Comparison of ENCODE assay signal across 8 mouse cellular contexts in the genomic region with DNA sequence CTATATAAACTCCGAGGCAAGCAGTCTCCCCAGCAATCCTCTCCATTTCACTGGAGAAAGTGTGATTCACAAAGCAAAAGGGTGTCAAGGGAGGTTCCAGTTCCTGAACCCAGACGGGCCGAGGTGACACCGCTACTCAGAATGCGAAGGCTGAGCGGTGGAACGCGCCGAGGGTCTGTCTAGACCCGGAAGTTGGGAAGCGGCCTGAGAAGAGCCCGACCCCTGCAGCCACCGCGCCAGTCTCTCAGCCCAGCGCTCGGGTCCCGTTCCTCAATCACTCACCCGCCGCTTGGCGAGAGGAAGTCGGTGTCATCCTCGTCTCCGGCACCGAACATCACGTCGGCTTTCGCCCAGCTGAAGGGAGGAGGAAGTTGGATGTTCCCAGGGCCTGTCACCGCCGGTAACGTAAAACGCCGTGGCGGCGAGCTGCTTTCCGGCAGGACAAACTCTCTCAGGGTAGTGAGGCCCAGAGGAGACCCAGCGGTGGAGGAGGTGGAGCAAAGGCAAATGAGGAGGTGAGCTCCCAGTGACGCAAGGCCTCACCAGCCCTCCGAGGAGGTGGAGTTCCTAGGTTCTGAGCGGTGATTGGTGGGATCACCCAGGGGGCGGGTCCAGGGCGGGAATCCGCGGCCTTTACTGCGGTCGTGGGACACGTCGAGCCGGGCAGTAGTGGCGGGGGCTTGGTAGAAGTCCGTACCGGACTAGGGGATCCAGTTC. TPM values are rescaled to one million over a fixed set of nuclear protein-coding genes. Genes with fewer than 3 reads are reported as not detected.
A peak's percentile ranks its signal among the peaks of the same experiment; 100 is the strongest.
DNase-seq lines count a peak whose midpoint lies in the region; ATAC-seq and TF ChIP-seq lines count a peak whose summit lies in the region.

A gene (minus strand): TSS at position 461 of the 717 bp plus-strand sequence.
A gene (plus strand): TSS at position 640 of the 717 bp plus-strand sequence.

- peaks cover 6 to 8% of the 10 kb centered on the region in 2 experiments; a peak in 3 of 4 replicates for H3K4me1 ChIP-seq in MEL (ENCODE audit: control insufficient read depth in 1 of 2, insufficient read depth in 2 of 2, low read length in 2 of 2)
- no peaks in the 10 kb centered on the region for H3K4me1 ChIP-seq in cerebellum, adult 2 months (ENCODE audit: control insufficient read depth, insufficient read depth, low read length)
- H3K4me1 ChIP-seq in forebrain, postnatal 0 days (ENCODE audit: insufficient read depth) = peaks cover 13% of the 10 kb centered on the region; the same call in 1 of the 2 replicates
- peaks cover 19% of the 10 kb centered on the region for H3K4me1 ChIP-seq in lung, embryonic 15.5 days

- peak within 1 kb of the TSS; percentile 71 for H3K27ac ChIP-seq in MEL (ENCODE audit: control insufficient read depth, low read depth, low read length)
- H3K27ac ChIP-seq in cerebellum, adult 2 months (ENCODE audit: insufficient read depth, low read length) = peak within 1 kb of the TSS; percentile 23; the same call in 1 of the 2 replicates
- peak within 1 kb of the TSS; percentile 88 for H3K27ac ChIP-seq in forebrain, postnatal 0 days (ENCODE audit: low read depth, low read length)
- peak within 1 kb of the TSS; percentile 73 for H3K27ac ChIP-seq in lung, embryonic 15.5 days

- WGBS in cerebellum, adult 2 months = 0% methylated on average over 51 of the region's 51 CpGs
- under 1% methylated on average over 51 of the region's 51 CpGs for WGBS in forebrain, postnatal 0 days
- WGBS in lung, embryonic 15.5 days = 0% methylated on average over 51 of the region's 51 CpGs

- TF ChIP-seq RAD21 in MEL (IDR thresholded peaks at IDR 0.05; ENCODE audit: low read depth, low read length) = no peak

- ATAC-seq in forebrain, postnatal 0 days = peak; percentile 100
- ATAC-seq in lung, embryonic 15.5 days (ENCODE audit: borderline replicate concordance, extremely low read depth, low FRiP score, low TSS enrichment) = peak; percentile 100

- peak; percentile 88 to 90 for TF ChIP-seq POLR2A in MEL (IDR thresholded peaks at IDR 0.05; ENCODE audit: control insufficient read depth in 1 of 2, insufficient read depth in 1 of 2, low read depth in 1 of 2, low read length in 2 of 2, poor library complexity in 1 of 2)
- peak; percentile 61; the same call in 1 of the 2 replicates for TF ChIP-seq POLR2A in cerebellum, adult 2 months (IDR thresholded peaks at IDR 0.05; ENCODE audit: borderline replicate concordance, insufficient read depth, low read length)

- peak within 1 kb of the TSS; percentile 94 for H3K9ac ChIP-seq in MEL (ENCODE audit: control insufficient read depth, low read depth, low read length, poor library complexity, severe bottlenecking)
- H3K9ac ChIP-seq in forebrain, postnatal 0 days = peak within 1 kb of the TSS; percentile 77
- H3K9ac ChIP-seq in lung, embryonic 15.5 days = peak within 1 kb of the TSS; percentile 76

- DNase-seq in MEL (ENCODE audit: low read depth, low spot score) = peak; percentile 99
- DNase-seq in cerebellum, adult 2 months = peak; percentile 95 to 98
- DNase-seq in forebrain, postnatal 0 days = peak; percentile 97
- DNase-seq in heart, postnatal 4 days = peak; percentile 96
- peak; percentile 97 for DNase-seq in layer of hippocampus, adult 8-10 months (ENCODE audit: low spot score in 2 of 2)
- DNase-seq in ovary, adult 18-20 months (ENCODE audit: low spot score) = peak; percentile 97
- DNase-seq in thymus, postnatal 0 days (ENCODE audit: low spot score) = peak; percentile 98

- no peak for TF ChIP-seq CTCF in MEL (IDR thresholded peaks at IDR 0.05 in 2 of 3, conservative IDR thresholded peaks at IDR 0.05 in 1 of 3; ENCODE audit: control insufficient read depth in 1 of 3, insufficient read depth in 1 of 3, low read depth in 2 of 3, low read length in 3 of 3, poor library complexity in 1 of 3, severe bottlenecking in 1 of 3)
- TF ChIP-seq CTCF in cerebellum, adult 2 months (IDR thresholded peaks at IDR 0.05; ENCODE audit: borderline replicate concordance, insufficient read depth, low read depth, low read length) = no peak
- TF ChIP-seq CTCF in forebrain, postnatal 0 days (IDR thresholded peaks at IDR 0.05; ENCODE audit: low read depth) = no peak

- H3K79me2 ChIP-seq in MEL (ENCODE audit: control insufficient read depth, insufficient read depth, low read length, poor library complexity) = peaks cover 36% of the 10 kb centered on the region

- TF ChIP-seq EP300 in MEL (IDR thresholded peaks at IDR 0.05; ENCODE audit: low read depth in 1 of 2, low read length in 2 of 2) = no peak

- H3K4me3 ChIP-seq in MEL (ENCODE audit: control insufficient read depth in 1 of 2, insufficient read depth in 1 of 2, low read depth in 2 of 2, low read length in 2 of 2) = peak within 1 kb of the TSS; percentile 91 to 96
- H3K4me3 ChIP-seq in cerebellum, adult 2 months (replicated peaks; ENCODE audit: insufficient read depth, low read depth, low read length) = peak within 1 kb of the TSS; percentile 67
- H3K4me3 ChIP-seq in forebrain, postnatal 0 days (ENCODE audit: low read depth, low read length) = peak within 1 kb of the TSS; percentile 83
- H3K4me3 ChIP-seq in lung, embryonic 15.5 days = peak within 1 kb of the TSS; percentile 79

- no peaks in the 10 kb centered on the region for H3K9me3 ChIP-seq in MEL (replicated peaks; ENCODE audit: insufficient read depth, low read length)
- no peaks in the 10 kb centered on the region for H3K9me3 ChIP-seq in forebrain, postnatal 0 days (ENCODE audit: low read length)
- no peaks in the 10 kb centered on the region for H3K9me3 ChIP-seq in lung, embryonic 15.5 days

- no peaks in the 10 kb centered on the region for H3K27me3 ChIP-seq in MEL (ENCODE audit: control insufficient read depth in 1 of 2, insufficient read depth in 2 of 2, low read length in 2 of 2)
- no peaks in the 10 kb centered on the region for H3K27me3 ChIP-seq in cerebellum, adult 2 months (ENCODE audit: control insufficient read depth, insufficient read depth, low read length)
- no peaks in the 10 kb centered on the region for H3K27me3 ChIP-seq in forebrain, postnatal 0 days (ENCODE audit: insufficient read depth, low read length)
- no peaks in the 10 kb centered on the region for H3K27me3 ChIP-seq in lung, embryonic 15.5 days

- peak within 1 kb of the TSS; percentile 84 for H3K4me2 ChIP-seq in forebrain, postnatal 0 days (ENCODE audit: low read depth)
- H3K4me2 ChIP-seq in lung, embryonic 15.5 days = peak within 1 kb of the TSS; percentile 80

- H3K36me3 ChIP-seq in MEL (ENCODE audit: control insufficient read depth in 1 of 2, insufficient read depth in 2 of 2, low read length in 2 of 2) = peaks cover 0 to 29% of the 10 kb centered on the region in 2 experiments; a peak in 2 of 4 replicates
- H3K36me3 ChIP-seq in forebrain, postnatal 0 days (ENCODE audit: insufficient read depth) = no peaks in the 10 kb centered on the region
- no peaks in the 10 kb centered on the region for H3K36me3 ChIP-seq in lung, embryonic 15.5 days

TF ChIP-seq in MEL, 35 proteins besides CTCF, POLR2A, EP300 and RAD21 (continues in another document):
- TF ChIP-seq TCF12 (IDR thresholded peaks at IDR 0.05; ENCODE audit: low read depth, low read length) = no peak
- TF ChIP-seq GABPA (IDR thresholded peaks at IDR 0.05; ENCODE audit: low read depth, low read length) = no peak
- no peak for TF ChIP-seq USF1 (IDR thresholded peaks at IDR 0.05; ENCODE audit: low read depth, low read length)
- TF ChIP-seq GATA1 (IDR thresholded peaks at IDR 0.05; ENCODE audit: low read depth, low read length) = no peak
- TF ChIP-seq ZKSCAN1 (IDR thresholded peaks at IDR 0.05; ENCODE audit: low read depth, low read length) = no peak
- no peak for TF ChIP-seq USF2 (IDR thresholded peaks at IDR 0.05; ENCODE audit: borderline replicate concordance in 1 of 2, insufficient read depth in 1 of 2, low read depth in 1 of 2, low read length in 2 of 2)
- peak; percentile 85 for TF ChIP-seq ELF1 (IDR thresholded peaks at IDR 0.05; ENCODE audit: low read depth, low read length)
- TF ChIP-seq POLR2AphosphoS2 (IDR thresholded peaks at IDR 0.05; ENCODE audit: low read length) = peak; percentile 64; the same call in 1 of the 2 replicates
- TF ChIP-seq MEF2A (IDR thresholded peaks at IDR 0.05; ENCODE audit: extremely low read depth, insufficient replicate concordance, low read depth, low read length, poor library complexity, severe bottlenecking) = no peak
- no peak for TF ChIP-seq E2F4 (IDR thresholded peaks at IDR 0.05; ENCODE audit: borderline replicate concordance, low read depth, low read length)
- TF ChIP-seq CHD1 (IDR thresholded peaks at IDR 0.05; ENCODE audit: low read depth, low read length) = no peak
- no peak for TF ChIP-seq MAZ (IDR thresholded peaks at IDR 0.05; ENCODE audit: low read depth, low read length)
- peak; percentile 81; the same call in 1 of the 2 replicates for TF ChIP-seq ZMIZ1 (IDR thresholded peaks at IDR 0.05; ENCODE audit: low read depth, low read length)
- TF ChIP-seq ETS1 (IDR thresholded peaks at IDR 0.05; ENCODE audit: low read depth, low read length) = peak; percentile 84
- no peak for TF ChIP-seq RCOR1 (IDR thresholded peaks at IDR 0.05; ENCODE audit: low read depth, low read length)

RNA-seq across cellular contexts. Expression of the first gene that starts in this region (rescaled TPM):
- 21.1 and 23.3 TPM in 2 replicates for total RNA-seq in MEL (2012; rRNA removed)
- 10 to 100 TPM in 1 of 2 experiments, not detected in 1; 26.5 TPM for polyA plus RNA-seq in MEL (2012; ENCODE audit: insufficient read depth in 1 of 2, insufficient read length in 2 of 2, low read depth in 1 of 2, low replicate concordance in 2 of 2, missing spikeins in 1 of 2)
- polyA plus RNA-seq in cerebellum, adult 2 months (2012; rRNA removed) = 26.4 and 28.5 TPM in 2 replicates
- total RNA-seq in forebrain, postnatal 0 days (2014; rRNA removed) = 34.0 and 43.3 TPM in 2 replicates
- polyA plus RNA-seq in forebrain, postnatal 0 days (2015; fragmentation: Nextera tagmentation; extraction: Ambion mirVana) = 14.3 and 19.1 TPM in 2 replicates
- 10 to 100 TPM; 26.5 to 28.1 TPM for total RNA-seq in heart, postnatal 4 days (2021)
- 10 to 100 TPM; 40.7 to 49.8 (median 46.1) TPM for total RNA-seq in layer of hippocampus, adult 8-10 months (2022)
- polyA plus RNA-seq in lung, embryonic 15.5 days (2015; fragmentation: Nextera tagmentation; extraction: Ambion mirVana) = 24.9 and 25.2 TPM in 2 replicates
- polyA plus RNA-seq in thymus, postnatal 0 days (2015; fragmentation: Nextera tagmentation; extraction: Ambion mirVana) = 24.0 and 30.5 TPM in 2 replicates

RNA-seq across cellular contexts. Expression of the second gene that starts in this region (rescaled TPM):
- 18.9 and 20.6 TPM in 2 replicates for total RNA-seq in MEL (2012; rRNA removed)
- polyA plus RNA-seq in MEL (2012; ENCODE audit: insufficient read depth in 1 of 2, insufficient read length in 2 of 2, low read depth in 1 of 2, low replicate concordance in 2 of 2, missing spikeins in 1 of 2) = 10 to 100 TPM; 37.5 to 46.5 TPM
- 20.8 and 24.1 TPM in 2 replicates for polyA plus RNA-seq in cerebellum, adult 2 months (2012; rRNA removed)
- total RNA-seq in forebrain, postnatal 0 days (2014; rRNA removed) = 15.2 and 16.2 TPM in 2 replicates
- polyA plus RNA-seq in forebrain, postnatal 0 days (2015; fragmentation: Nextera tagmentation; extraction: Ambion mirVana) = 30.4 and 39.9 TPM in 2 replicates
- total RNA-seq in heart, postnatal 4 days (2021) = 10 to 100 TPM; 31.5 to 34.7 TPM
- total RNA-seq in layer of hippocampus, adult 8-10 months (2022) = 10 to 100 TPM; 11.1 to 14.0 (median 12.6) TPM
- polyA plus RNA-seq in lung, embryonic 15.5 days (2015; fragmentation: Nextera tagmentation; extraction: Ambion mirVana) = 48.3 and 51.7 TPM in 2 replicates
- polyA plus RNA-seq in thymus, postnatal 0 days (2015; fragmentation: Nextera tagmentation; extraction: Ambion mirVana) = 20.1 and 20.2 TPM in 2 replicates

Comparison
In these comparisons a context has a peak if more than half of its experiments do, and no peak if none do; other contexts are left out.
1. Peak in every context shown above with its lines: DNase-seq, ATAC-seq, H3K4me3 ChIP-seq and H3K27ac ChIP-seq.
2. H3K27ac ChIP-seq: peak in every context shown above with its lines; median percentile 88 in forebrain, postnatal 0 days; 73 in lung, embryonic 15.5 days; 71 in MEL; 23 in cerebellum, adult 2 months.